Mouse (Mus musculus): ENCODE data around the gene Ticam1.

DNA sequence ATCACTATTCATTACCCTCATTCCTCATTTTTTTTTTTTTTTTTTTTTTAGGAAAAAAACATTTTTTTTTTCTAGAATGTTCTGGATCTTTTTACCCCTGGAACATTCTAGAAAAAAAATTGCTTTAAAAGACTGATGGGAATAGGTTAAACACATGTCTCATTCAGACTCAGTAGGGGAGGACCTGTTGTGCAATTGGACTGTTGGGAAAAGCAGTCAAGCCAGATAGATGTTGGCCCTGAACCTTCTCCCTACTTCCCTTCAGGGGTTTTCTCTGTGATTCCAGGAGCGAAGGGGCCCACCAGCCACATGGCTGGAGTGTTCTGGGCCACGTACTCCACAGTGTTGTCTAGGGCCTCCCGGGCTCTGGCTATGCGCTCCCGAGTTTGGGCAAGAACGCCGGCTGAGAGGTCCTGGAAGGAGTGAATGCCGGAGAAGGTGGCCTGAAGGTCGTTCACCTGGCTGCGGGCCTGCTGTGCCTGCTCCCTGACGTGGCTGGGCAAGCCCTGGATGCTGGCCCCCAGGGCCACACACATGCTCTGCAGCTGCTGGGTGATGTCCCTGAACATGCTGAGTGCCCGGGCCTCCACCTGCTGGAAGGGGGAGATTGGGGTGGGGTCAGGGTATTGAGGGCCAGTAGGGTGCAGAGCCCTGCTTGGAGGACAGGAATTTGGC is 3.0 kb upstream of the Ticam1 start:
- TF ChIP-seq CTCF (IDR thresholded peaks at IDR 0.05; ENCODE audit: extremely low read depth, insufficient read length, insufficient replicate concordance, low read depth, low read length): no peak
- TF ChIP-seq POLR2A (IDR thresholded peaks at IDR 0.05; ENCODE audit: low read depth, low read length): no peak

All from small intestine, adult 2 months (tissue).